Mouse (Mus musculus) liver, adult 2 months (tissue): ENCODE data around the gene Supt5.

Source experiments
- CTCF ChIP-seq: fragments of 200-500 bp; IDR thresholded peaks from 2 replicates; pipeline ENCODE4 v1.5.1; 2011; ENCODE audit warnings: low read depth, low read length, control low read depth
- POLR2A ChIP-seq: fragments of 200-500 bp; IDR thresholded peaks from 2 replicates; pipeline ENCODE4 v1.6.1; 2011; ENCODE audit warnings: low read length, control low read depth; ENCODE audit not compliant: insufficient read depth; ENCODE audit errors: extremely low read depth

GRCm38 (mm10) chr7:28265391-28265790, 73.2 kb downstream of the Supt5 start:
- TF ChIP-seq CTCF (no peak), POLR2A (no peak)
